Mouse (Mus musculus) cerebellum, adult (tissue): ENCODE results near the gene Hmg20a.
A peak's percentile ranks its signal among the peaks of the same experiment; 100 is the strongest.

ENCODE experiments used
- ATAC-seq: cut with Nextera tagmentation; 2 replicates; pipeline ENCODE4 v1.9.2; 2017; ENCODE audit warnings: mild to moderate bottlenecking, moderate library complexity, mixed read lengths; ENCODE audit not compliant: insufficient number of reproducible peaks, low FRiP score, low TSS enrichment

Hmg20a gene

GRCm38 (mm10) chr9:56495088-56495487, 76.7 kb downstream of the Hmg20a start:
- ATAC-seq = peak; percentile 56; the same call in 1 of the 2 replicates

DNA sequence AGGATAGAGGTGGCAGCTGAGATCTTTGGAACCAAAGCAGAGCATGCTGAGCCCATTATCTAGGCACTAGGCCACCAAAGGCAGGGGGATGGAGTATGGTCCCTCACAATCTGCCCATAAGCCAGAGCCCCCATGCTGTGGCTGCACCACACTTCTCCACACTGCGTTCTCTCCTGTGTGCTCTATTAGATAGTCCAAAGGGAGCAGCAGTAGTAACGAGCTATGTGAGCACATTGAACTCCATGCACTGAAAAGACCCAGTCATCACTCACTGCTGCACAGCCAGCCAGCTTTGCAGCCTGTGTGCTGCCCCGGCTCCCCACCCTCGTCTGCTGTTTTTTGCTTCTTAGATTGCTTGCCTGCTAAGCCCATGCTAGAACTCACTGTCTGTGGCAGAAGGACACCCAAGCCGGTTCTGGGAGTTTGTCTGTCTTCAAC, 77.4 kb downstream of the Hmg20a start:
- peak; percentile 62; the same call in 1 of the 2 replicates for ATAC-seq

GRCm38 (mm10) chr9:56496567-56496966, 78.2 kb downstream of the Hmg20a start:
- ATAC-seq = no peak

- ATAC-seq = no peak
These were observed 78.9 kb downstream of the Hmg20a start for GRCm38 (mm10) chr9:56497181-56497864.

- no peak for ATAC-seq
These were observed 81.1 kb downstream of the Hmg20a start for GRCm38 (mm10) chr9:56499324-56500067.

- ATAC-seq = no peak
These were observed 82.6 kb downstream of the Hmg20a start for GRCm38 (mm10) chr9:56500893-56501590.

DNA sequence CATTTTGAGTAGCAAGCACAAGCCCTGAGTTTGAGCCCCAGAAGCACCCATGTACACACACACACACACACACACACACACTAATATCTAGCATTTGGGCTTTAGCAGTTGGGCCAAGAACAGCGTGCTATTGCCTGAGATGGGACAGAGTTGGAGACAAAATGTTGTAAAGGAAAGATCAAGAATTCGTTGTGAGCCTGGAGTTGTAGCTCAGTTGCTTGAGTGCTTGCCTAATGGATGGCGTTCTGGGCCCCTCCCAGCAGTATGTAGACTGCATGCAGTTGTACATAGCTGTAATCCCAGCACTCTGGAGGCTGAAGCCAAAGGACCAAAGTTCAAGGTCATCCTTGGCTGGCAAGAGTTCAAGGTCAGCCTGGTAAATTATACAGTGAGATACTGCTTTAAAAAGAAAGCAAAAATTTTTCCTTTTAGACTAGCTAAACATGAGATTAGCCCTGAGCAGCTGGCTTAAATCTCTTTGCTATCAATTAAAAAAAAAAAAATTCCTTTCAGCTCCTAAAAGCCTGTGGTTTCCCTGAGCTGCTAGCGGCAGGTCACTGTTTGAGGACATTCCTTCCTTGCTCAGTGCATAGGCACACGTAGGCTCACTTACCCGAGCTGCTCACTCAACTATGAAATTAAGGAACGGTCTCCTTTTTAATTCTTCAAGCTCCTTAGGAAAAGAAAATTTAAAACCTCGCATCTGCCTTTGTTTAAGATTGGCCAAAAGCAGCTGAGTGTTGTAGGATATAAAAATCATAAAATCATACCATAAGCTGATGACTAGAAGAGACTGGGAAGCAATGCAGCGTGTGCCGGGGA, 83.5 kb downstream of the Hmg20a start:
- ATAC-seq = no peak

DNA sequence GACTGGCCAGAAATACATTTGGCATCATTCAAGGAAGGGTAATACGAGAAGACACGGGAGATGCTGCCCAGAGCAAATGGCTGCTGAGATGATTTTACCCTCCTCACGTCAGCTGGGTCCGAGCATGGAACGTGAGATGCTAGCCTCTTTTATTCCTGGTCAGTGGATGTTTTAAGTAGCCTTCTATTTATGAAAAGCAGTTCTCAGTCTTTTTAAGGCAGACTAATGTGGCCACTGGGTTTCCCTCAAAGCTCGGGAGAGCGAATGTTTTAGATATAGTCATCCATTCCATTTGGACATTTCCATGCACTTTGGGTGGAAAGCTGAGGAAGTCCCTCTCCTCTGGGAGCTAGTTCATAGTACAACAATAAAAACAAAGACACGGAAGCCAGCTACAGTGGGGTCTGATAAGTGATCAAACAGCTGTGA, 84.1 kb downstream of the Hmg20a start:
- ATAC-seq = no peak

DNA sequence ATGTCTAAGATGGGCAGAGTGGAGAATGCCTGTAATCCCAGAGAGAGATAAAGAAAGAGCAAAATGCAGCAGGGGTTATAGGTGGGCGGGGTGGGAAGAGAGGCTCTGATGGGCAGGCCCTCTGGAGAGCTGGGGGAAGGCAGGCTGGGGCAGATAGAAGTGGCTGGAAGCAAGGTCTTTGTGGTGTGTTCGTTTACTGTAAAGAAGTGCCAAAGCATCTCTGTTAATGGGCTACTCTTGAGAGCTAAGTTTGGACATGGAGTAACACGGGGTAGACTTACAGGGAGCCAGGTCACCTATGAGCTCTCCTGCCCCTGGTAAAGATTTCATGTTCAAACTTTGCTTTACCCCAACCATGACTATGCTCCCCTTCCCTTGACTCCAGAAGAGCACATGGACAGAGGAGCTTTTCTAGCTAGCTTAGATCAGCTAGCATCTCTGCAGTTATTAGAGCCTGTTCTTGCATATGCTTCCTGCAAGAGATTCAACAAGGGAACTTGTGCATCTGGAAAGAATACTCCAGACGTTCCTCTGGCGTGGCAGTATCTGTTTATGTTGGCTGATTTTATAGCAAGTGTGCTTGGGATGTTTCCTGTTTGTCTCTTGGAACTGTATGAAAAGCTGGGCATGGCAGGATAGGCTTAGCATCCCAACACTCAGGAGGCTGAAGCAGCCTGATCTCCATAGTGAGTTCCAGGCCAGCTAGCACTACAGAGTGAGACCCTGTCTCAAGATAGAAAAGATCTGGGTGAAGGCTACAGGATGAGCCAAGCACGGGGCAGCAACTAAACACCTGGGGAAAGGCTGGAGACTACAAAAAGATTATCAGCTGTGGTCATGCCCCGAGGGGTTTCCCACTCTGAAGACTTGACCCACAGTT, 85.5 kb downstream of the Hmg20a start:
- no peak for ATAC-seq

- no peak for ATAC-seq
These were observed 86.1 kb downstream of the Hmg20a start for GRCm38 (mm10) chr9:56504511-56504910.

- no peak for ATAC-seq
These were observed 86.8 kb downstream of the Hmg20a start for GRCm38 (mm10) chr9:56505083-56505792.

DNA sequence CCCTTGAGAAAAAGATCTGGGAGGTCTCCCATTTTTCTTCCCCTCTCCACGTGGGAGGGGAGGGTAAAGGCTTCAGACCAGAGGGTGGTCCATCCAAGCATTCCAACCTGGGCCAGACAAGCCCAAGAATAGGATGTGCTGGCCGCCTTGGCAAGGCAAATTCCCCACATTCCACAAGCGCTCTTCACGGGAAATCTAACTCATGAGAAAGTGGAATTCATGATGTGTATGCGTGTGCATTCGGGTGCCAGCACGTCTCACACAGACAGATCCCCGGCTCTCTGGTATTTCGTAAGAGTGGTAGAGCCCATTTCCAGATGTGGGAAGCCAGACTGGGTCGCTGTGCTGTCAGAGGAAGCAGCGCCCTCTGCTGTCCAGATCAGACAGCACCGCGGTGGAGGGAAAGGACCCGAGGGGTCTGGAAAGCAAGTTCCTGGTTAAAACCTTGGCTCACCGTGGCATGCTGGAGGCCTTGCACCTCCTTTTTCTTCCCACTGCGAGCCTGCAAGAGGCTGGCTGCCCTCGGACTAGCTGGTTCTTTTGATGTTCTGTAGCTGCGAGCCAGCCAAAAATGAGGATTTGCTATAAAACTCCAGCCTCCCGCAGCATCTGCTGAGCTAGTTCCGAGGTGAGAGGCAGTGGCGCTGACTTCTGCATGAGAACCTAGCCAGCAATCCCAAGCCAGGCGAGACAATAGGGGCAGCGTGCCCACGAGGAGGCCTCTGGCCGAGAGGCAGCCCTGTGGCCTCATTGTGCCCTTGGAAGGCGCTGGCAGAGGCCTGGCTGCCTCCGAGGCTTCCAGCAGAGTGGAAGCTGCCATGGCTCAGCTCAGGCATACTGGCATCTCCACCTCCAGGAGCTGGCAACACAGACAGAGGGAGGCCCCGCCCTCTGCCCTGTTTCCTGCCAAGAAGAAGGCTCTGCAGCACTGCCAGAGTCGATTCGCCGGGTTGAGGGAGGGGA, 87.7 kb downstream of the Hmg20a start:
- peak; percentile 90 for ATAC-seq

GRCm38 (mm10) chr9:56506931-56507681, 88.7 kb downstream of the Hmg20a start:
- ATAC-seq = no peak

- no peak for ATAC-seq
These were observed 89.3 kb downstream of the Hmg20a start for GRCm38 (mm10) chr9:56507682-56508061.

DNA sequence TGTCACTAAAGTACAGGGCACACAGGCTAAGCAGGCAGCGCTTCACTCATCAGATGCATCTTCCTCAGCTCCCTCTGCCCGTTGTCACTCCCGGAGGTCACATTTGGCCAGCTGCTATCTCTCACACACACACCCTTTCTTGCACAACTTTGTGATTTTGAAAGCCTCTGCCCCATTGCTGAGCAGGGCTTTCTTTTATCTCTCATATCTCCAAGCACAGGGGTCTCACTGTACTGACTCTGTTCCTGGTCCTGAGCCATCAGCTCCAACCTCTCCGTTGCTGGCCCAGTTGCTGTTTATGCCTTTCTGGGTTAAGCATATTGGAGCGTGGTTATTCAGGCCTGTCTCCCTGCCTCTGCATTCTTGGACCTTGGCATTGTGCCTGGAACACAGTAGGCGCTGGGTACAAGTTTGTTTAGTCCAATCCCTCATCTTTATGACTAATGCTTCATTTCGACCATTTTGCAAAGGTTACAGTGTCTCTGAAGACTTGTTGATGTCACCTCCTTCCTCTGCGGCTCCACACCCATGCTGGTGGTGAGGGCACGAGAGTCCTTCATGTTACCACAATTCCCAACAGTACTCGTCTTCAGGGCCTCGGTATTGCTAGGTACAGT, 90.5 kb downstream of the Hmg20a start:
- ATAC-seq = no peak

DNA sequence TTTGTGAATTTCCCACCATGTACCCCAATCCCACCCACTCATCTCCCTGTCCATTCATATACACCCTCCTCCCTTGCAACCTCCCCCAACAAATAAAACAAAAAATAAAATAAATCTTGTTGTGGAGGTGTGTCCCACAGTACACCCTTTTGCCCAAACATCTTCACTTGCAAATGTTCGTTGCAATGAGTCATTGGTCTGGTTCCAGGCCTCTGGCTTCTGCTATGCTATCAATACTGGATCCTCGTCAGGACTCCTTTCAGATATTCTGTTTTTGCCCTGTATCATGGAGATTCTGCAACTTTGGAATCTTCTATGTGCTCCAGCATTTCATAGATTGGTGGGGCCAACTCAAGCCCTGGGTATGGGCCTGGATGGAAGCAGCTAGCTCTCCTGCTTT, 91.9 kb downstream of the Hmg20a start:
- no peak for ATAC-seq

DNA sequence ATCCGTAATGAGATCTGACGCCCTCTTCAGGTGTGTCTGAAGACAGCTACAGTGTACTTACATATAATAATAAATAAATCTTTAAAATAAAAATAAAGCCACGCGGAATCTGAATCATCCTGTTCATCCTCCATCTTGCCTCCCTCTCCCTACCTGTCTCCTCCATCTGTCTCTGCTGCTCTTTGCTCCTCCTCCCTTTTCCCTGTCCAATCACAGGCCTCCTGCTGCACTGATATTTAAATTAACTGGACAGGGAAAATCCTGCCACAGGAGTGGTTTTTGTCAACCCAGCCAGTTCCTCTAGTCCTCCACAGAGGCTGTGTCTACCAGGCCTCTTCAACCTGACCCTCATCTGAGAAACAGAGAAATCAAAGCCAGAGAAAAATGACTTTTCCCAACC, 94.1 kb downstream of the Hmg20a start:
- ATAC-seq = no peak
